Mouse (Mus musculus) lung, embryonic 14.5 days (tissue): ENCODE data around the gene Gm5431. TPM values are rescaled to one million over a fixed set of nuclear protein-coding genes. Genes with fewer than 3 reads are reported as not detected.
"Not testable (repeated sequence)": the region's sequence is repeated elsewhere in the genome, so short reads cannot be mapped to it uniquely, and the experiment has no call there.

Experiments used
- ATAC-seq: fragments of 200-750 bp; cut with Nextera tagmentation; 2 replicates; pipeline ENCODE4 v1.8.0; 2017; ENCODE audit warnings: mild to moderate bottlenecking, moderate TSS enrichment, moderate library complexity; ENCODE audit not compliant: insufficient read depth
- DNase-seq: peaks from one replicate; pipeline ENCODE4 v3.0.0-alpha.2; 2015
- H3K27ac ChIP-seq: fragments of 300-500 bp; sonication (generic); 2 replicates; pipeline ENCODE4 v1.5.1; 2014; ENCODE audit warnings: low read depth, mild to moderate bottlenecking, moderate library complexity
- H3K27me3 ChIP-seq: fragments of 300-500 bp; sonication (generic); 2 replicates; pipeline ENCODE4 v1.6.1; 2014; ENCODE audit warnings: low read length, control low read depth; ENCODE audit not compliant: insufficient read depth
- H3K36me3 ChIP-seq: fragments of 300-500 bp; sonication (generic); 2 replicates; pipeline ENCODE4 v1.6.1; 2014; ENCODE audit warnings: control low read depth; ENCODE audit not compliant: insufficient read depth
- H3K4me1 ChIP-seq: fragments of 300-500 bp; sonication (generic); 2 replicates; pipeline ENCODE4 v1.6.1; 2014; ENCODE audit warnings: antibody characterized with exemption, control low read depth; ENCODE audit not compliant: insufficient read depth
- H3K4me2 ChIP-seq: fragments of 300-500 bp; sonication (generic); 2 replicates; pipeline ENCODE4 v1.6.1; 2014; ENCODE audit warnings: mild to moderate bottlenecking
- H3K4me3 ChIP-seq: fragments of 300-500 bp; sonication (generic); 2 replicates; pipeline ENCODE4 v1.5.1; 2014; ENCODE audit warnings: low read depth, low read length
- H3K9ac ChIP-seq: fragments of 300-500 bp; sonication (generic); 2 replicates; pipeline ENCODE4 v1.6.1; 2014
- H3K9me3 ChIP-seq: fragments of 300-500 bp; sonication (generic); 2 replicates; pipeline ENCODE4 v1.6.1; 2016; ENCODE audit warnings: low read depth, low read length, control low read depth
- CTCF ChIP-seq: IDR thresholded peaks from 2 replicates; pipeline ENCODE4 v1.5.1; 2016; ENCODE audit warnings: antibody characterized with exemption, low read depth
- WGBS: fragments of 180-500 bp; shearing (Covaris S2); extraction: QIAGEN DNeasy Blood & Tissue Kit; methylation state at CpG from one replicate; pipeline ENCODE4 v1.1.7; 2014; 5-methylcytosine and 5-hydroxymethylcytosine counted together
- polyA plus RNA-seq: library from polyadenylated mRNA; unstranded; fragments of >200 nt; fragmentation: Nextera tagmentation; extraction: Ambion mirVana; gene quantifications from 2 replicates; pipeline ENCODE4 v1.2.1, GENCODE M21; 2014

The Gm5431 gene
- 0.17 and 0.20 TPM in 2 replicates for polyA plus RNA-seq

GRCm38 (mm10) chr11:48902021-48902420 is at the start of gene Gm5431:
Gene Gm5431, minus strand, starts transcription at chr11:48902214.
- 42% methylated on average over 2 of the region's 2 CpGs for WGBS
- ATAC-seq (no peak), DNase-seq (peak; percentile 11)
- H3K27ac ChIP-seq = no peak within 1 kb of the TSS
- H3K4me3 ChIP-seq = no peak within 1 kb of the TSS
- H3K4me2 ChIP-seq = no peak within 1 kb of the TSS
- H3K4me1 ChIP-seq = no peaks in the 10 kb centered on the region
- no peaks in the 10 kb centered on the region for H3K36me3 ChIP-seq
- H3K27me3 ChIP-seq = no peaks in the 10 kb centered on the region
- no peak within 1 kb of the TSS for H3K9ac ChIP-seq
- TF ChIP-seq CTCF = no peak
- H3K9me3 ChIP-seq = no peaks in the 10 kb centered on the region

GRCm38 (mm10) chr11:48946090-48946489 is 44.1 kb upstream of the Gm5431 start, which contains the start of gene Psme2b:
Gene Psme2b, minus strand, starts transcription at chr11:48946190.
- not testable (repeated sequence) for ATAC-seq, H3K4me1 ChIP-seq, H3K9ac ChIP-seq, H3K4me3 ChIP-seq, H3K27ac ChIP-seq, DNase-seq, H3K9me3 ChIP-seq, H3K27me3 ChIP-seq, H3K4me2 ChIP-seq, H3K36me3 ChIP-seq
- 91% methylated on average over 6 of the region's 6 CpGs for WGBS

- not testable (repeated sequence) for H3K9me3 ChIP-seq, H3K4me1 ChIP-seq, H3K36me3 ChIP-seq, H3K27ac ChIP-seq, DNase-seq, H3K27me3 ChIP-seq, H3K4me3 ChIP-seq, H3K9ac ChIP-seq, H3K4me2 ChIP-seq
- ATAC-seq = peak; percentile 68; the same call in 1 of the 2 replicates
Measured at GRCm38 (mm10) chr11:48939286-48939685, 37.3 kb upstream of the Gm5431 start.

- H3K9ac ChIP-seq, H3K4me1 ChIP-seq, H3K4me3 ChIP-seq, DNase-seq, H3K4me2 ChIP-seq, H3K27me3 ChIP-seq, H3K36me3 ChIP-seq, H3K27ac ChIP-seq, ATAC-seq, H3K9me3 ChIP-seq: not testable (repeated sequence)
- no CpG with 5 or more reads among the region's 3 CpGs for WGBS
Measured at GRCm38 (mm10) chr11:48935291-48935690, 33.3 kb upstream of the Gm5431 start.

- not testable (repeated sequence) for H3K36me3 ChIP-seq, ATAC-seq, H3K27ac ChIP-seq, H3K4me3 ChIP-seq, H3K4me1 ChIP-seq, H3K4me2 ChIP-seq, DNase-seq, H3K9ac ChIP-seq, H3K9me3 ChIP-seq, H3K27me3 ChIP-seq
- WGBS = 27% methylated on average over 1 of the region's 1 CpGs
Measured at GRCm38 (mm10) chr11:48933923-48934322, 31.9 kb upstream of the Gm5431 start.

- H3K4me1 ChIP-seq, H3K36me3 ChIP-seq, H3K4me2 ChIP-seq, H3K9me3 ChIP-seq, ATAC-seq, H3K9ac ChIP-seq, H3K27me3 ChIP-seq, H3K27ac ChIP-seq, H3K4me3 ChIP-seq: not testable (repeated sequence)
- WGBS = 52% methylated on average over 1 of the region's 1 CpGs
- DNase-seq = peak; percentile 2
Measured at GRCm38 (mm10) chr11:48933422-48933821, 31.4 kb upstream of the Gm5431 start.

GRCm38 (mm10) chr11:48928068-48928467 is 26.1 kb upstream of the Gm5431 start:
- not testable (repeated sequence) for H3K36me3 ChIP-seq, H3K4me1 ChIP-seq, H3K9ac ChIP-seq, ATAC-seq, H3K4me2 ChIP-seq, H3K27ac ChIP-seq, H3K4me3 ChIP-seq, DNase-seq, H3K27me3 ChIP-seq, H3K9me3 ChIP-seq
- WGBS = 81% methylated on average over 1 of the region's 1 CpGs

- H3K4me2 ChIP-seq, DNase-seq: not testable (repeated sequence)
Measured at GRCm38 (mm10) chr11:48926437-48926836, 24.4 kb upstream of the Gm5431 start.

GRCm38 (mm10) chr11:48923818-48924217 is 21.8 kb upstream of the Gm5431 start:
- ATAC-seq, H3K27me3 ChIP-seq, H3K36me3 ChIP-seq, H3K4me3 ChIP-seq, DNase-seq, H3K4me2 ChIP-seq, H3K9me3 ChIP-seq, H3K27ac ChIP-seq, H3K9ac ChIP-seq, H3K4me1 ChIP-seq: not testable (repeated sequence)
- WGBS = 65% methylated on average over 5 of the region's 5 CpGs

More at GRCm38 (mm10) chr11:48926437-48926836, 24.4 kb upstream of the Gm5431 start:
- not testable (repeated sequence) for H3K4me3 ChIP-seq, H3K4me1 ChIP-seq, H3K27me3 ChIP-seq, H3K27ac ChIP-seq, ATAC-seq, H3K36me3 ChIP-seq, H3K9ac ChIP-seq, H3K9me3 ChIP-seq
